18 mouse cellular contexts compared by ENCODE assay signal in genomic region chr13:11536851-11537250, GRCm38 (mm10).
"Had no signal": no experiment of that assay in that cellular context is flagged by ENCODE, and none has a peak within 500 bp of the region (broad histone marks: within the 10 kb centered on the region; RNA-seq: fewer than 3 reads in every experiment).

No protein-coding gene starts in this region.

- H3K27ac ChIP-seq: liver, embryonic 13.5 days; midbrain, embryonic 12.5 days; midbrain, embryonic 15.5 days; neural tube, embryonic 12.5 days; neural tube, embryonic 15.5 days; stomach, postnatal 0 days had no signal

- H3K27me3 ChIP-seq: liver, embryonic 13.5 days; midbrain, embryonic 12.5 days; midbrain, embryonic 15.5 days; neural tube, embryonic 12.5 days; neural tube, embryonic 15.5 days had no signal

- H3K36me3 ChIP-seq: liver, embryonic 13.5 days; midbrain, embryonic 12.5 days; midbrain, embryonic 15.5 days; neural tube, embryonic 12.5 days; neural tube, embryonic 15.5 days had no signal

- H3K4me3 ChIP-seq: liver, embryonic 13.5 days; midbrain, embryonic 12.5 days; midbrain, embryonic 15.5 days; neural tube, embryonic 12.5 days; neural tube, embryonic 15.5 days had no signal

- H3K9ac ChIP-seq: liver, embryonic 13.5 days; midbrain, embryonic 12.5 days; midbrain, embryonic 15.5 days; neural tube, embryonic 12.5 days; neural tube, embryonic 15.5 days had no signal

- DNase-seq: kidney, adult 2 months; kidney, postnatal 14 days; kidney, postnatal 4 days; liver, embryonic 13.5 days; lung, adult 2 months; lung, postnatal 14 days; lung, postnatal 4 days; right cerebral cortex, adult 18-20 months; right cerebral cortex, postnatal 14 days; right cerebral cortex, postnatal 4 days; thymus, adult 2 months; thymus, postnatal 14 days; thymus, postnatal 4 days had no signal

- H3K9me3 ChIP-seq: liver, embryonic 13.5 days; midbrain, embryonic 12.5 days; midbrain, embryonic 15.5 days; neural tube, embryonic 12.5 days; neural tube, embryonic 15.5 days had no signal

- H3K4me1 ChIP-seq: liver, embryonic 13.5 days; midbrain, embryonic 12.5 days; midbrain, embryonic 15.5 days; neural tube, embryonic 12.5 days; neural tube, embryonic 15.5 days had no signal
